Mouse (Mus musculus) limb, embryonic 10.5 days (tissue): ENCODE results near the gene Pip5k1a. TPM values are rescaled to one million over a fixed set of nuclear protein-coding genes. Genes with fewer than 3 reads are reported as not detected.
A peak's percentile ranks its signal among the peaks of the same experiment; 100 is the strongest.
"Not testable (repeated sequence)": the region's sequence is repeated elsewhere in the genome, so short reads cannot be mapped to it uniquely, and the experiment has no call there.

Experiments used
- DNase-seq: peaks from one replicate; pipeline ENCODE4 v3.0.0-alpha.2; 2017; ENCODE audit warnings: low spot score
- H3K27ac ChIP-seq: fragments of 300-500 bp; sonication (generic); 2 replicates; pipeline ENCODE4 v1.5.1; 2016; ENCODE audit warnings: mild to moderate bottlenecking
- H3K27me3 ChIP-seq: fragments of 300-500 bp; sonication (generic); 2 replicates; pipeline ENCODE4 v1.6.1; 2016; ENCODE audit warnings: low read depth, mild to moderate bottlenecking; ENCODE audit not compliant: poor library complexity, severe bottlenecking
- H3K36me3 ChIP-seq: fragments of 300-500 bp; sonication (generic); 2 replicates; pipeline ENCODE4 v1.6.1; 2016; ENCODE audit warnings: mild to moderate bottlenecking, moderate library complexity
- H3K4me1 ChIP-seq: fragments of 300-500 bp; sonication (generic); 2 replicates; pipeline ENCODE4 v1.6.1; 2016
- H3K4me3 ChIP-seq: fragments of 300-500 bp; sonication (generic); 2 replicates; pipeline ENCODE4 v1.5.1; 2016; ENCODE audit warnings: mild to moderate bottlenecking, moderate library complexity
- H3K9me3 ChIP-seq: fragments of 300-500 bp; sonication (generic); replicated peaks from 2 replicates; pipeline ENCODE4 v1.6.1; 2016; ENCODE audit warnings: mild to moderate bottlenecking
- WGBS: fragments of 180-500 bp; shearing (Covaris S2); methylation state at CpG from one replicate; pipeline ENCODE4 v1.1.7; 2016; 5-methylcytosine and 5-hydroxymethylcytosine counted together
- polyA plus RNA-seq: library from polyadenylated mRNA; unstranded; fragments of >200 nt; fragmentation: Nextera tagmentation; extraction: Ambion mirVana; gene quantifications from 2 replicates; pipeline ENCODE4 v1.2.1, GENCODE M21; 2016

Gene Pip5k1a
- polyA plus RNA-seq, 1 experiment from 2014 or later, result 21.7 TPM

DNA sequence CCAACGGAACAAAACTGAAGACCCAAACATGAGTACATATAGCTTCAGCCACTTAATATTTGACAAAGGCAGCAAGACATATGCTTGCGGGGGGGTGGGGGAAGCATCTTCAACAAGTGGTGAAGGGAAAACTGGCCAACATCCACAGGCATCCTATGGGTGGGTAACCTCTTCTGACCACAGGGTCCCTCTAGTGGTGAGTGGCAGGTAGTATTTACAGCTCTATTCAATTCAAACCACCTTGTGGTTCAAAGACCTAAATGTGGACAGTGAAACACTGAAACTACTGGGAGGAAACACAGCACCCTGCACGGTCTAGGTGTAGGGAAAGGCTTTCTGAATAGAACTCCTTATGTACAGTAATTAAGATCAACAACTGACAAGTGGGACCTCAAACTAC lies 53.0 kb downstream of the Pip5k1a start:
- Histone ChIP-seq H3K36me3 (peaks cover 21% of the 10 kb centered on the region), H3K4me3 (no peak overlapping the region), H3K27ac (no peak overlapping the region), H3K4me1 (0 out of 2 replicates have a peak, but pooled peaks cover 4% of the 10 kb centered on the region), H3K9me3 (no peaks in the 10 kb centered on the region), H3K27me3 (no peaks in the 10 kb centered on the region)
- WGBS, result 37% methylated on average over 3 of the region's 3 CpGs
- peak; percentile 41 for DNase-seq

DNA sequence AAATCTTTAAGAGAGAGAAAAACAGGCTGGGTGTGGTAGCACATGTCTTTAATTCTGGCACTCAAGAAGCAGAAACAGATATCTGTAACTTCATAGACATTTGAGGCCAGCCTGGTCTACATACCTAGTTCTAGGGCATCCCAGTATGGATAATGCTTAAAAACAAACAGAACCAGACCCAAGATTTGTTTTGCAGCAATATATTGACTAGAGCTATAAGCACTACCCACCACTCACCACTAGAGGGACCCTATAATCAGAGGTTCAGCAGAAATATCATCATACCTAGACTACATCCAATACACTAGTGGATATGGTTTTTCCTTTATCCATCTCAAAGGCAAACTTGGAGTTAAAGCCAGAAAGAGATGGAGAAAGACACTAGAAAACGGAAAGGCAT lies 53.8 kb downstream of the Pip5k1a start:
- H3K4me3 ChIP-seq, result no peak overlapping the region
- H3K36me3 ChIP-seq, result peaks cover 14% of the 10 kb centered on the region
- 0 out of 2 replicates have a peak, but pooled peaks cover 4% of the 10 kb centered on the region for H3K4me1 ChIP-seq
- no peak overlapping the region for H3K27ac ChIP-seq
- no peak for DNase-seq
- no peaks in the 10 kb centered on the region for H3K27me3 ChIP-seq
- no peaks in the 10 kb centered on the region for H3K9me3 ChIP-seq
- WGBS, result 48% methylated on average over 1 of the region's 1 CpGs

DNA sequence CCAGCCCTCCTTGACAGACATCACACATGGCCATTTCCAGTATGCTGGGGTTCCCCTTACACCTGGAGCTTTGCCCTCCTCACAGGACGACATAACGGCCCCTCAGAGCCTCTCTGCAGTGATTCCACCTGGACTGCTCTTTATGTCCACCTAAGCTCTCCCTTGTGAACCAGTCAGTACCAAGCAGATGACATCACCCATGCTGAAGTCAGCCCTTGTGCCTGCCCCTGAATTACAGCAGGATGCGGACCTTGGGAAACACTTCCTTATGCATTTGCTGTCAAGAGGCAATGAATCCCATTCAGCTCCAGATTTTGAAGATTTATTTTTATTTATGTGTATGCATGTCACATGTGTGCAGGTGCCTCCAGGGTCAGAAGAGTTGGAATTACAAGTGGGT lies 58.8 kb downstream of the Pip5k1a start:
- no peak for DNase-seq
- no peaks in the 10 kb centered on the region for H3K36me3 ChIP-seq
- no peaks in the 10 kb centered on the region for H3K27me3 ChIP-seq
- no peaks in the 10 kb centered on the region for H3K9me3 ChIP-seq
- 0 out of 2 replicates have a peak, but pooled peaks cover 5% of the 10 kb centered on the region for H3K4me1 ChIP-seq
- H3K4me3 ChIP-seq, result no peak overlapping the region
- H3K27ac ChIP-seq, result no peak overlapping the region
- 69% methylated on average over 3 of the region's 3 CpGs for WGBS

DNA sequence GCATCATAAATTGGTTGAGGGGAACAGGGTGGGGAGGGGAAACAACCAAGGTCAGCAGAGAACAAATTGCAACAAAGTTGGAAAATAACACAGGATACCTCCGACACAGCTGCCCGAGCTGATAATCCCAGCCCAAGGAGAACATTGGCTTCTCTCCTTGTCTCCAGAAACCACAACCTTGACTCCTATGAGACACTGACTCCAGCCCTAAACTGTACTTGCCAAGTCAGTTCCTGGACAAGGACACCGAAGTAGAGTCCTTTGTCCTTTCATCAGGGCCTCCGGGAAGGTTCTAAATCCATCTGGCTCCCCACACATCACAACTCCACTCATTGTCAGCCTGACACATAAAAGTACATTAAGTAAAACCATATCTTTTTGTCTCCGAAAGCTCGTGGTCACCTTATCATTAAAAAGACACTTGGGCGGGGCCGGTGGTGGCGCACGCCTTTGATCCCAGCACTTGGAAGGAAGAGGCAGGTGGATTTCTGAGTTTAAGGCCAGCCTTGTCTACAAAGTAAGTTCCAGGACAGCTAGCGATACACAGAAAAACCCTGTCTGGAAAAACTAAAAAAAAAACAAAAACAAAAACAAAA lies 60.2 kb downstream of the Pip5k1a start:
- Histone ChIP-seq H3K36me3 (no peaks in the 10 kb centered on the region; the same call in 1 of the 2 replicates), H3K27ac (no peak overlapping the region), H3K9me3 (no peaks in the 10 kb centered on the region), H3K4me1 (peaks cover 11% of the 10 kb centered on the region), H3K4me3 (no peak overlapping the region), H3K27me3 (no peaks in the 10 kb centered on the region)
- DNase-seq, result no peak
- WGBS, result 91% methylated on average over 11 of the region's 11 CpGs

DNA sequence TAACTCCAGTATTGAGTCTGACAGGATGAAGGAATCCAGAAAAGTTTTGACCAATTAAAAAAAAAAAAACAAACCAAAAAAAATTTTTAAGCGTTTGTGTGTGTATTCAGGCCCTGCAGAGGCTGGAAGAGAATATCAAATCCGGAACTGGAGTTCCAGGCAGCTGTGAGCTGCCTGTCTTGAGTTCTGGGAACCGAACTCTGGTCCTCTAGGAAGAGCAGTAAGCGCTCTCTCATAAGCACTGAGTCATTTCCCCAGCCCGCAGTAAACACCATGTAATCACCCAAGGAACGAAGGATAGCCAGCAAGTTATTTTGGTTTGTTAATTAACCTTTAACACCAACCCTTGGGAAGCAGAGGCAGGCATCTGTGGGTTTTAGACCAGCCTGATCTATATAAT lies 63.5 kb downstream of the Pip5k1a start:
- Histone ChIP-seq H3K36me3 (peaks cover 22% of the 10 kb centered on the region), H3K27me3 (no peaks in the 10 kb centered on the region), H3K27ac (no peak overlapping the region), H3K4me1 (peaks cover 11% of the 10 kb centered on the region), H3K4me3 (no peak overlapping the region), H3K9me3 (no peaks in the 10 kb centered on the region)
- no peak for DNase-seq
- 68% methylated on average over 6 of the region's 6 CpGs for WGBS

DNA sequence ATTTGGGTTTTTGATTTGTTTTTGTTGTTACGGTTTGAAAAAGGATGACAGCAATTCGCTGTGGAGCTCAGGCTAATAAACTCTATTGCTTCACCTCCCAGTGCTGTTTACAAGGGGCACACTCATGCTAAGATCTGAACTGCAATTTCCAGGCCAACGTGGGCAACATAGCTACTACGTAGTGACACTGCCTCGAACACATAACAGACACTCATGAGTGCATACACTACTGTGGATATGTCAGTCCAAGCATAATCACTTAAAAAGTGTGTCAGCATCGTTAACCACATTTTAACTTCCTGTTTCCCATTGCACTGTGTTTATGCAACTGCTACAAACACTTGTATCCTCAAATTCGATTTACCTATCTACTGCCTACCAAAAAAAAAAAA lies 63.9 kb downstream of the Pip5k1a start:
- peaks cover 11% of the 10 kb centered on the region for H3K4me1 ChIP-seq
- no peaks in the 10 kb centered on the region for H3K9me3 ChIP-seq
- H3K27ac ChIP-seq, result peak overlapping the region; percentile 88
- H3K4me3 ChIP-seq, result peak overlapping the region; percentile 85
- WGBS, result 36% methylated on average over 7 of the region's 7 CpGs
- H3K27me3 ChIP-seq, result no peaks in the 10 kb centered on the region
- DNase-seq, result no peak
- H3K36me3 ChIP-seq, result peaks cover 26% of the 10 kb centered on the region

DNA sequence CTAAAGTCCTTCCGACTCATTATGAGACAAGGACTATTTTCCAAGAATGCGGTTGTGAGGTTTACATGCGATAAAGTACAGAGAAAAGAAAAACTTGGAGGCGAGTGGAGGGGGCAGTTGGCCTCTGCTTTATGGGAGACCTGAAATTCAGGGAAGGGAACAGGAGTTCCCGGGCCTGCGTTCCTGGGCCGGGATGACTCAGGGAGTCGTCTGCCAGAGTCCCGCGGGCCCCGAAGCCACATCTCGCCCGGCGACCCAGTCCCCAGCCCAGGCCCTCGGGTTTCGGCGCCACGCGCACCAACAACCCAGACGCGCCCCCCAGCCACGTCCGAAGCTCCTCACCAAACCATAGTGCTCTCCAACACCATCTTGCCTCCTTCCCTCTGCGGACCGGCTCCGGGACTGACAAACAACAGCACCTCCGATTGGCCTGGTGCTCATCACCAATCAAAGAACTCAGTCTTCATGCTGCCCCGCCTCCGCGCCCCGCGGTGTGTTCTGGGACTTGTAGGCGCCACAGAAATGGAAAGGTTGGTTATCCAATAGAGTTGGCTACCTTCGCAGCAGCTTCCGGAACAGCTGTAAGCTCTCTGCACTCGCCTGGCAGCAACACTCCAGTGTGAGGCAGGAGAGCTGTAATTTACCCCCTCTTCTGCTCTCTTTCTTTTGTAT lies 64.4 kb downstream of the Pip5k1a start, which contains the start of gene Psmd4:
Gene Psmd4, minus strand, starts transcription at position 449 of the 672 bp plus-strand sequence.
- peaks cover 31% of the 10 kb centered on the region for H3K36me3 ChIP-seq
- peak within 1 kb of the TSS; percentile 88 for H3K27ac ChIP-seq
- peaks cover 11% of the 10 kb centered on the region for H3K4me1 ChIP-seq
- under 1% methylated on average over 36 of the region's 36 CpGs for WGBS
- peak; percentile 99 for DNase-seq
- no peaks in the 10 kb centered on the region for H3K27me3 ChIP-seq
- no peaks in the 10 kb centered on the region for H3K9me3 ChIP-seq
- H3K4me3 ChIP-seq, result peak within 1 kb of the TSS; percentile 85

DNA sequence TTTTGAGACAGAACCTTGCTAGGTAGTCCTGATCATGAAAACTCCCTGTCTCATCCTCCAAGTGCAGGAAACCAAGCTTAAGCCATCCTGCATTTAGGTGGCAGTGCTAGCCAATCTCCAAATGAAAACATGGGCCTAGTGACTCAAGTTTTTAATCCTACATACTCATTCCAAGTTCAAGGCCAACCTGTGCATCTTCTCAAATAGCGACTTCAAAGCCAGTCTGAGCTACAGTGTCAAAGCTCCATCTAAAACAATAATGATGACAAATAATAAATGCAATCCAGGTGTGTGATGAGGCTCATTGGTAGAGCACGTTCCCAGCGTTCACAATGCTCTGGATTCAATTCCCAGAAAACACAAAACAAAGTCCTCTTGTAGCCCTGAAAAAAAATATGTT lies 65.1 kb downstream of the Pip5k1a start:
- H3K27me3 ChIP-seq, result no peaks in the 10 kb centered on the region
- H3K4me3 ChIP-seq, result peak overlapping the region; percentile 85
- DNase-seq, result no peak
- WGBS, result 16% methylated on average over 3 of the region's 3 CpGs
- no peaks in the 10 kb centered on the region for H3K9me3 ChIP-seq
- H3K4me1 ChIP-seq, result peaks cover 11% of the 10 kb centered on the region
- H3K36me3 ChIP-seq, result peaks cover 38% of the 10 kb centered on the region
- H3K27ac ChIP-seq, result peak overlapping the region; percentile 88; the same call in 1 of the 2 replicates

DNA sequence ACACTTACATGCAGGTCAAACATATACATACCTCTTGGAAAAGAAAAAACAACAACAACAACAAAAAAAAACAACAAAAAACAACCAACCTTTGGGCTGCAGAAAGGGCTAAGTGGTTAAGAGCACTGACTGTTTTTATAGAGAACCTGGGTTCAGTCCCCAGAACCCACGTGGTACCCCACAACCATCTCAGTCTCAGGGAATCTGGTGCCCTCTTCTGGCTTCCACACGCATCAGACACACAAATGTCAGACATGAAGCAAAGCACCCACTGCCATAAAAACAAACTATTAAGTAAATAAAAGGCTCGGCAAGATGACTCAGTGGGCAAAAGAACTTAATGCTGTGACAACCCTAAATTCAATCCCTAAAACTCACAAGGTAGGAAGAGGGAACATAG lies 76.8 kb downstream of the Pip5k1a start:
- 80% methylated on average over 3 of the region's 3 CpGs for WGBS
- H3K4me1 ChIP-seq, result peaks cover 14% of the 10 kb centered on the region

DNA sequence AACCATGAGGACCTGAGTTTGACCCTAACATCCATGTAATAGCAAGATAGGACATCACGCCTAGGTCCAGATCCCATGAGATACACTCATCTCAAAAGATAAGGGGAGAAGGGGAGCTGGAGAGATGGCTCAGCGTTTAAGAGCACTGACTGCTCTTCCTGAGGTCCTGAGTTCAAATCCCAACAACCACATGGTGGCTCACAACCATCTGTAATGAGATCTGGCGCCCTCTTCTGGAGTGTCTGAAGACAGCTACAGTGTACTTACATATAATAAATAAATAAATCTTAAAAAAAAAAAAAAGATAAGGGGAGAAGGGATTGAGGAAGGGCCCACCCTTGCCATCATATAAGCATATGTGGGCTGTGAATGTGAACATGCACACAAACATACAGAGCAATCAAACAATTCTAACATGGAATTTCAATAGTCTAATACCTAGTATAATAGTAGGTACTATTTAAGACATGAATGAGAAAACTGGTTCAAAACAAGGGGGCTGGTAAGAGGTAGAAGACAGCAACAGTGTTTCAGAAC lies 77.4 kb downstream of the Pip5k1a start:
- not testable (repeated sequence) for H3K27ac ChIP-seq, H3K27me3 ChIP-seq

More for the DNA sequence above, 76.8 kb downstream of the Pip5k1a start:
- no peaks in the 10 kb centered on the region for H3K27me3 ChIP-seq
- H3K27ac ChIP-seq, result no peak overlapping the region
- H3K4me3 ChIP-seq, result no peak overlapping the region
- no peaks in the 10 kb centered on the region for H3K9me3 ChIP-seq
- peaks cover 60% of the 10 kb centered on the region for H3K36me3 ChIP-seq
- DNase-seq, result no peak

DNA sequence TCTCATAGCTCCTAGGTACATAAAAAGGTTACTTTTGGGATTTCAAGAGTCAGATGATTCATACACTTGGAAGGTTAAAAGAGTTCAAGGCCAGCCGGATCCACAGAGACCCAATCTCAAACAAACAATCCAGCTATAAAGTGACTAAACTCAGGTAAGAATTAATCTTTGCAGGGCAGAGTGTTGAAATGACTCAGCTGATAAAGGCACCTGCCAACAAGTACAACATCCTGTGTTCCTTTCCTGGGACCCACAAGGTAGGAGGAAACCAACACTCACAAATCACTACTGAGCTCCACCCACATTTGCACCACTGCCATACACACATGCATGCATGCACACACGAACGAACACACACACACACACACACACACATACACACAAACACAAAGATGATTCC lies 78.1 kb downstream of the Pip5k1a start:
- Histone ChIP-seq H3K4me1 (peaks cover 23% of the 10 kb centered on the region), H3K36me3 (peaks cover 46% of the 10 kb centered on the region), H3K4me3 (no peak overlapping the region), H3K27me3 (no peaks in the 10 kb centered on the region), H3K9me3 (no peaks in the 10 kb centered on the region), H3K27ac (no peak overlapping the region)
- DNase-seq, result no peak
- 92% methylated on average over 3 of the region's 3 CpGs for WGBS

More for the DNA sequence above, 77.4 kb downstream of the Pip5k1a start:
- not testable (repeated sequence) for DNase-seq, H3K4me3 ChIP-seq, H3K9me3 ChIP-seq
- 77% methylated on average over 3 of the region's 3 CpGs for WGBS
- peaks cover 54% of the 10 kb centered on the region for H3K36me3 ChIP-seq
- peaks cover 20% of the 10 kb centered on the region for H3K4me1 ChIP-seq

DNA sequence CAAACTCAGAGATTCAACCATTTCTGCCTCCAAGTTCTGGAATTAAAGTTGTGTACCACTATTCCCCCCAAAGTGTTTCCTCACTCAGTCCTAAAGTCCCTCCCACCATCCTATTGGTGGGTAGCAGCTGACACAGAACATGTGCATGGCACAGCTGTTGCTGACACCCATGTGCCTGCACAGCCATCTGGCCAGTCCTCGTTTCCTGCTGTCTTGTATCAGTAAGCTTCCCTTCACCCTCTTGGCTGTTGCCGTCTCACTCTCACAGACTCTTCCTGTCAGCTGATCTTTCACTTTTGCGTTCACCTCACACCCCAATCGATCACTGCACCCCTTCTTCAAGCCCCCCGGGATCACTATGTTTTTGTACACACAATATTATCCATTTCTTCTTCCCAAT lies 79.0 kb downstream of the Pip5k1a start:
- WGBS, result 65% methylated on average over 5 of the region's 5 CpGs
- H3K4me3 ChIP-seq, result no peak overlapping the region
- no peaks in the 10 kb centered on the region for H3K27me3 ChIP-seq
- no peaks in the 10 kb centered on the region for H3K9me3 ChIP-seq
- peaks cover 23% of the 10 kb centered on the region for H3K4me1 ChIP-seq
- H3K36me3 ChIP-seq, result peaks cover 37% of the 10 kb centered on the region
- DNase-seq, result no peak
- no peak overlapping the region for H3K27ac ChIP-seq

DNA sequence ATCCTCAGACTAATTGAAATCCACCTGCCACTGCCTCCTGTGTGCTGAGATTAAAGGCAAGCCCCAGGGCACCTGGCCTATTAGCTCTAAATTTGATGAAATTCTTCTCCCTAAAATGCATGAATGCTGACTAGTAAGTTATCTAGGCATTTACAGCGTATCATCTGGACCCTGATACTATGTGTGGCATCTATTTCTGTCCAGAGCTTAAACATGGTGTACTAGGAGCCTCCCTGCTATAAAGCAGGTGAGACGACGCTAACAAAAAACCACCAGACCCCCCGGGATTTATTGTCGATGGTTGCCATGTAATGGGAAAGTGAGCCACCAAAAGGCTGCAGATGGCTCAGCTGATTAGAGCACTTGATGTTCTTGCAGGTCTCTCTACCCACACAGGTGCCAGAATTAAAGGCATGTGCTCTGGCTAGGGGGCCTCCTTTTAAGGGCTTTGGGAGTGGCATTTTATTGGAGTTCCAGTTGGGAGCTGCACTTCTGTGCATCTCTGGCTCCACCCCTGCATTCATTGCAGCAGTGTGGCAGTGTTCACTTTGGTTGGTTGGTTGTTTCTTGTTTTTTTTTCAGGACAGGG lies 79.6 kb downstream of the Pip5k1a start:
- Histone ChIP-seq H3K4me1 (peaks cover 23% of the 10 kb centered on the region), H3K27me3 (no peaks in the 10 kb centered on the region), H3K4me3 (no peak overlapping the region), H3K27ac (no peak overlapping the region), H3K36me3 (peaks cover 32% of the 10 kb centered on the region), H3K9me3 (no peaks in the 10 kb centered on the region)
- WGBS, result 54% methylated on average over 5 of the region's 5 CpGs
- DNase-seq, result no peak
